Mouse (Mus musculus): ENCODE measurements around the gene Ralgps1.

GRCm38 (mm10) chr2:33173686-33174085 is 197.6 kb downstream of the Ralgps1 start:
- TF ChIP-seq ZKSCAN1 (IDR thresholded peaks at IDR 0.05; ENCODE audit: borderline replicate concordance, low read depth, low read length) (no peak), MYC (IDR thresholded peaks at IDR 0.05; ENCODE audit: low read depth, low read length) (no peak), ZMIZ1 (IDR thresholded peaks at IDR 0.05; ENCODE audit: low read depth, low read length) (no peak), GABPA (IDR thresholded peaks at IDR 0.05; ENCODE audit: insufficient replicate concordance, low read depth, low read length) (no peak), USF1 (IDR thresholded peaks at IDR 0.05; ENCODE audit: low read depth, low read length) (no peak), MAFK (IDR thresholded peaks at IDR 0.05; ENCODE audit: insufficient replicate concordance, low read length) (no peak), POLR2A (IDR thresholded peaks at IDR 0.05; ENCODE audit: low read depth, low read length) (no peak), CTCF (conservative IDR thresholded peaks at IDR 0.05 in 1 of 2, IDR thresholded peaks at IDR 0.05 in 1 of 2; ENCODE audit: low read depth in 2 of 2, low read length in 2 of 2) (no peak), NRF1 (IDR thresholded peaks at IDR 0.05; ENCODE audit: low read depth, low read length) (no peak), ELF1 (IDR thresholded peaks at IDR 0.05; ENCODE audit: low read depth, low read length) (no peak), CHD2 (IDR thresholded peaks at IDR 0.05; ENCODE audit: low read length) (no peak), MAZ (IDR thresholded peaks at IDR 0.05; ENCODE audit: low read depth, low read length) (no peak)

Measured in CH12.LX (cell line).